Mouse (Mus musculus): Measurements from ENCODE around the gene Pip4k2c. TPM values are rescaled to one million over a fixed set of nuclear protein-coding genes. Genes with fewer than 3 reads are reported as not detected.
"Not testable (repeated sequence)": the region's sequence is repeated elsewhere in the genome, so short reads cannot be mapped to it uniquely, and the experiment has no call there.

Pip4k2c gene
- polyA plus RNA-seq, 1 experiment from 2014 or later = 24.9 TPM

- H3K9ac ChIP-seq (replicated peaks) = no peak overlapping the region
Measured at GRCm38 (mm10) chr10:127193011-127193410, 18.4 kb downstream of the Pip4k2c start.

GRCm38 (mm10) chr10:127192057-127192328 lies 19.4 kb downstream of the Pip4k2c start:
- H3K27ac ChIP-seq (replicated peaks); ATAC-seq (replicated peaks); H3K9ac ChIP-seq (replicated peaks); H3K27me3 ChIP-seq; H3K9me3 ChIP-seq; H3K4me2 ChIP-seq (replicated peaks); H3K4me3 ChIP-seq: not testable (repeated sequence)
- Histone ChIP-seq H3K36me3 (peaks cover 21% of the 10 kb centered on the region), H3K4me1 (peaks cover 55% of the 10 kb centered on the region)
- 74% methylated on average over 1 of the region's 1 CpGs for WGBS

More at GRCm38 (mm10) chr10:127193011-127193410, 18.4 kb downstream of the Pip4k2c start:
- Histone ChIP-seq H3K4me2 (replicated peaks) (no peak overlapping the region), H3K4me1 (peaks cover 45% of the 10 kb centered on the region), H3K27me3 (no peaks in the 10 kb centered on the region), H3K36me3 (peaks cover 21% of the 10 kb centered on the region), H3K27ac (replicated peaks) (no peak overlapping the region), H3K4me3 (no peak overlapping the region), H3K9me3 (no peaks in the 10 kb centered on the region)
- no peak for ATAC-seq (replicated peaks)
- WGBS = 89% methylated on average over 9 of the region's 9 CpGs

GRCm38 (mm10) chr10:127191191-127192056 lies 20.0 kb downstream of the Pip4k2c start:
- Histone ChIP-seq H3K4me2 (replicated peaks) (no peak overlapping the region), H3K27me3 (no peaks in the 10 kb centered on the region), H3K9me3 (no peaks in the 10 kb centered on the region), H3K4me1 (peaks cover 54% of the 10 kb centered on the region), H3K9ac (replicated peaks) (no peak overlapping the region), H3K27ac (replicated peaks) (no peak overlapping the region), H3K4me3 (no peak overlapping the region), H3K36me3 (peaks cover 21% of the 10 kb centered on the region)
- ATAC-seq (replicated peaks) = no peak
- 80% methylated on average over 19 of the region's 19 CpGs for WGBS

GRCm38 (mm10) chr10:127190398-127191190 lies 20.8 kb downstream of the Pip4k2c start:
- H3K27ac ChIP-seq (replicated peaks) = 0 out of 2 replicates have a peak overlapping the region, but pooled peaks have one; percentile 86
- WGBS = 40% methylated on average over 12 of the region's 14 CpGs
- H3K27me3 ChIP-seq = no peaks in the 10 kb centered on the region
- H3K36me3 ChIP-seq = peaks cover 21% of the 10 kb centered on the region
- H3K4me3 ChIP-seq = no peak overlapping the region
- H3K4me1 ChIP-seq = peaks cover 47% of the 10 kb centered on the region
- ATAC-seq (replicated peaks) = no peak
- no peaks in the 10 kb centered on the region for H3K9me3 ChIP-seq
- no peak overlapping the region for H3K9ac ChIP-seq (replicated peaks)
- peak overlapping the region; percentile 97 for H3K4me2 ChIP-seq (replicated peaks)

GRCm38 (mm10) chr10:127189651-127190381 lies 21.6 kb downstream of the Pip4k2c start, which contains the start of gene Arhgef25:
TSS of gene Arhgef25 (minus strand) at chr10:127190083.
- Histone ChIP-seq H3K27me3 (no peaks in the 10 kb centered on the region), H3K9me3 (no peaks in the 10 kb centered on the region), H3K4me3 (peak within 1 kb of the TSS; percentile 81), H3K36me3 (peaks cover 21% of the 10 kb centered on the region), H3K27ac (replicated peaks) (peak within 1 kb of the TSS; percentile 86), H3K4me1 (peaks cover 44% of the 10 kb centered on the region), H3K9ac (replicated peaks) (peak within 1 kb of the TSS; percentile 91), H3K4me2 (replicated peaks) (peak within 1 kb of the TSS; percentile 97)
- WGBS = 2% methylated on average over 35 of the region's 35 CpGs
- ATAC-seq (replicated peaks) = no peak

- Histone ChIP-seq H3K4me3 (peak overlapping the region; percentile 81), H3K36me3 (peaks cover 21% of the 10 kb centered on the region), H3K4me1 (peaks cover 38% of the 10 kb centered on the region), H3K27me3 (no peaks in the 10 kb centered on the region), H3K4me2 (replicated peaks) (peak overlapping the region; percentile 97), H3K27ac (replicated peaks) (peak overlapping the region; percentile 86), H3K9me3 (no peaks in the 10 kb centered on the region), H3K9ac (replicated peaks) (peak overlapping the region; percentile 91)
- WGBS = under 1% methylated on average over 26 of the region's 26 CpGs
- 0 out of 2 replicates have a peak, but pooled peaks have one; percentile 12 for ATAC-seq (replicated peaks)
Measured at GRCm38 (mm10) chr10:127189116-127189650, 22.2 kb downstream of the Pip4k2c start.

GRCm38 (mm10) chr10:127188465-127189115 lies 22.8 kb downstream of the Pip4k2c start:
- peak; percentile 79 for ATAC-seq (replicated peaks)
- Histone ChIP-seq H3K4me1 (peaks cover 41% of the 10 kb centered on the region), H3K9me3 (no peaks in the 10 kb centered on the region), H3K27me3 (no peaks in the 10 kb centered on the region), H3K4me3 (peak overlapping the region; percentile 81), H3K36me3 (peaks cover 21% of the 10 kb centered on the region), H3K27ac (replicated peaks) (peak overlapping the region; percentile 86), H3K4me2 (replicated peaks) (peak overlapping the region; percentile 97), H3K9ac (replicated peaks) (peak overlapping the region; percentile 91)
- WGBS = under 1% methylated on average over 44 of the region's 46 CpGs

GRCm38 (mm10) chr10:127188079-127188453 lies 23.3 kb downstream of the Pip4k2c start:
- no peaks in the 10 kb centered on the region for H3K9me3 ChIP-seq
- peak overlapping the region; percentile 91 for H3K9ac ChIP-seq (replicated peaks)
- ATAC-seq (replicated peaks) = no peak
- H3K27ac ChIP-seq (replicated peaks) = peak overlapping the region; percentile 86
- peak overlapping the region; percentile 81 for H3K4me3 ChIP-seq
- WGBS = 1% methylated on average over 20 of the region's 21 CpGs
- peak overlapping the region; percentile 97 for H3K4me2 ChIP-seq (replicated peaks)
- H3K36me3 ChIP-seq = peaks cover 19% of the 10 kb centered on the region
- no peaks in the 10 kb centered on the region for H3K27me3 ChIP-seq
- H3K4me1 ChIP-seq = peaks cover 42% of the 10 kb centered on the region

GRCm38 (mm10) chr10:127187371-127188078 lies 23.9 kb downstream of the Pip4k2c start:
- peak overlapping the region; percentile 86 for H3K27ac ChIP-seq (replicated peaks)
- peak overlapping the region; percentile 81 for H3K4me3 ChIP-seq

GRCm38 (mm10) chr10:127186451-127186850 lies 24.9 kb downstream of the Pip4k2c start:
- no peak overlapping the region; the same call in 1 of the 2 replicates for H3K27ac ChIP-seq (replicated peaks)
- H3K4me2 ChIP-seq (replicated peaks) = no peak overlapping the region
- no peak overlapping the region for H3K9ac ChIP-seq (replicated peaks)
- no peaks in the 10 kb centered on the region for H3K27me3 ChIP-seq
- no peak for ATAC-seq (replicated peaks)
- H3K4me3 ChIP-seq = no peak overlapping the region
- no peaks in the 10 kb centered on the region for H3K9me3 ChIP-seq
- H3K4me1 ChIP-seq = peaks cover 42% of the 10 kb centered on the region
- 71% methylated on average over 1 of the region's 1 CpGs for WGBS
- peaks cover 7% of the 10 kb centered on the region for H3K36me3 ChIP-seq

More at GRCm38 (mm10) chr10:127187371-127188078, 23.9 kb downstream of the Pip4k2c start:
- H3K27me3 ChIP-seq = no peaks in the 10 kb centered on the region
- no peaks in the 10 kb centered on the region for H3K9me3 ChIP-seq
- peak overlapping the region; percentile 91 for H3K9ac ChIP-seq (replicated peaks)
- H3K4me1 ChIP-seq = peaks cover 42% of the 10 kb centered on the region
- 29% methylated on average over 10 of the region's 10 CpGs for WGBS
- ATAC-seq (replicated peaks) = peak; percentile 46
- peak overlapping the region; percentile 97 for H3K4me2 ChIP-seq (replicated peaks)
- peaks cover 15% of the 10 kb centered on the region for H3K36me3 ChIP-seq
